Comparison of ENCODE assay signal across 8 mouse cellular contexts in the genomic region with DNA sequence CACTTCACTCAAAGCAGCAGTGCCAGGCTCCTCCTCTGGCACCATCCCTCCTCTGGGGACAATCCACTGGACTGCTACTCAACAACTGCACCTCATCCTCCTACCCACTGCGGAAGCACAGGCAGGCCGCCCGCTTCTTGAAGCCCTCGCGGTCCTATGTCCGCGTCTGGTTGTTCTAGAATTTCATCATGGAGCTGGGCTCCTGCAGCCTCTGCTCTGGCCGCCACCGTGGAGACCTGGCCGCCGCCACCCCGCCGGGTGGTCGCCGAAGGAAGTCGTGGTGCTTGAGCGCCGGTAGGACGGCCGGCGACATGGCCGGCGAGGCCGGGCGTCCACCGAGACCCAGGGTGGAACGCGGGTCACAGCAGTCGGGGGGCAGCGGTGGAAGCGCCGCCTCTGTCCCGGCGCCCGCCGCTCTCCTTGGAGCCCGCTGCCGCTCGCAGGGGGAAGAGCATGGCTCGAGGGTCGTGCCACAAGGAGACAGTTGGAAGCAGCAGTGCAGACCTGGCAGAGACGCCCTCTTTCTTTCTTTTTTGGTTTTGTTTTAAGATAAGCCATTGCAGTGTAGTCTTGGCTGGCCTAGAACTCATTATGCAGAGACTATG. TPM values are rescaled to one million over a fixed set of nuclear protein-coding genes. Genes with fewer than 3 reads are reported as not detected.
DNase-seq lines count a peak whose midpoint lies in the region; ATAC-seq and TF ChIP-seq lines count a peak whose summit lies in the region.

No protein-coding gene starts in this region.

- 90% methylated on average over 40 of the region's 42 CpGs for WGBS in thymus, adult 2 months
- WGBS in heart, postnatal 0 days, result 27% methylated on average over 42 of the region's 42 CpGs
- 64% methylated on average over 42 of the region's 42 CpGs for WGBS in lung, adult 2 months

- H3K27me3 ChIP-seq in thymus, adult 2 months (ENCODE audit: control insufficient read depth, insufficient read depth, low read length), result no peaks in the 10 kb centered on the region
- no peaks in the 10 kb centered on the region for H3K27me3 ChIP-seq in heart, postnatal 0 days (ENCODE audit: control insufficient read depth, insufficient read depth, low read length)

- ATAC-seq in heart, postnatal 0 days (ENCODE audit: insufficient read depth, low read depth), result peak; percentile 75
- ATAC-seq in megakaryocyte progenitor cell, adult 5-6 weeks (replicated peaks; ENCODE audit: poor library complexity), result 0 out of 2 replicates have a peak, but pooled peaks have one; percentile 6
- no peak for ATAC-seq in granulocyte monocyte progenitor cell, adult 5-6 weeks (replicated peaks; ENCODE audit: poor library complexity, severe bottlenecking)

- no peak for TF ChIP-seq CTCF in thymus, adult 2 months (IDR thresholded peaks at IDR 0.05; ENCODE audit: borderline replicate concordance, control insufficient read depth, extremely low read depth, insufficient read depth, low read length, poor library complexity)
- no peak for TF ChIP-seq CTCF in heart, postnatal 0 days (IDR thresholded peaks at IDR 0.05; ENCODE audit: low read depth)
- TF ChIP-seq CTCF in lung, adult 2 months (IDR thresholded peaks at IDR 0.05; ENCODE audit: insufficient read depth, low read length), result no peak

- TF ChIP-seq POLR2A in thymus, adult 2 months (IDR thresholded peaks at IDR 0.05; ENCODE audit: control insufficient read depth, extremely low read depth, insufficient read depth, low read length, poor library complexity), result no peak
- no peak for TF ChIP-seq POLR2A in lung, adult 2 months (IDR thresholded peaks at IDR 0.05; ENCODE audit: borderline replicate concordance, extremely low read depth, low read depth, low read length)

- no peak overlapping the region for H3K27ac ChIP-seq in thymus, adult 2 months (ENCODE audit: control insufficient read depth, insufficient read depth, low read length)
- H3K27ac ChIP-seq in heart, postnatal 0 days (ENCODE audit: low read depth), result 0 out of 2 replicates have a peak overlapping the region, but pooled peaks have one; percentile 7

- no peak for TF ChIP-seq EP300 in heart, postnatal 0 days (IDR thresholded peaks at IDR 0.05; ENCODE audit: low read depth)

- H3K9ac ChIP-seq in heart, postnatal 0 days (replicated peaks; ENCODE audit: low read depth, low read length), result peak overlapping the region; percentile 46

- peak overlapping the region; percentile 14; the same call in 1 of the 2 replicates for H3K4me3 ChIP-seq in thymus, adult 2 months (ENCODE audit: control insufficient read depth, insufficient read depth, low read length)
- peak overlapping the region; percentile 41 for H3K4me3 ChIP-seq in heart, postnatal 0 days (ENCODE audit: low read depth, low read length)
- H3K4me3 ChIP-seq in lung, adult 2 months (replicated peaks; ENCODE audit: extremely low read depth, low read depth, low read length), result no peak overlapping the region

- no peaks in the 10 kb centered on the region for H3K4me1 ChIP-seq in thymus, adult 2 months (replicated peaks; ENCODE audit: control insufficient read depth, insufficient read depth, low read length)
- H3K4me1 ChIP-seq in heart, postnatal 0 days (ENCODE audit: control insufficient read depth, insufficient read depth), result no peaks in the 10 kb centered on the region
- no peaks in the 10 kb centered on the region; the same call in 1 of the 2 replicates for H3K4me1 ChIP-seq in lung, adult 2 months (ENCODE audit: control insufficient read depth, insufficient read depth, low read length)

- peak overlapping the region; percentile 66 for H3K4me2 ChIP-seq in heart, postnatal 0 days (ENCODE audit: low read depth, low read length)

- peak; percentile 76 for DNase-seq in heart, adult 11 months
- no peak for DNase-seq in heart, adult 9 months (ENCODE audit: low spot score in 2 of 2)
- peak; percentile 3 for DNase-seq in thymus, adult 2 months
- no peak for DNase-seq in thymus, postnatal 0 days (ENCODE audit: low spot score)
- DNase-seq in heart, postnatal 0 days (ENCODE audit: low spot score), result peak; percentile 18
- no peak for DNase-seq in lung, adult 2 months

- H3K36me3 ChIP-seq in thymus, adult 2 months (ENCODE audit: control insufficient read depth, insufficient read depth, low read length), result peaks cover 15% of the 10 kb centered on the region
- H3K36me3 ChIP-seq in heart, postnatal 0 days (replicated peaks; ENCODE audit: control insufficient read depth, insufficient read depth, low read length), result peaks cover 36% of the 10 kb centered on the region

- no peaks in the 10 kb centered on the region for H3K9me3 ChIP-seq in heart, postnatal 0 days (replicated peaks; ENCODE audit: control insufficient read depth, low read length)

RNA-seq across cellular contexts. Expression of a gene that starts 34.9 kb away (rescaled TPM):
- 58.0 and 77.2 TPM in 2 replicates for polyA plus RNA-seq in thymus, adult 2 months (2012; rRNA removed)
- 36.3 and 38.5 TPM in 2 replicates for polyA plus RNA-seq in thymus, postnatal 0 days (2015; fragmentation: Nextera tagmentation; extraction: Ambion mirVana)
- 75.6 and 96.8 TPM in 2 replicates for total RNA-seq in heart, postnatal 0 days (2014; rRNA removed; ENCODE audit: low replicate concordance)
- 46.4 and 49.9 TPM in 2 replicates for polyA plus RNA-seq in heart, postnatal 0 days (2015; fragmentation: Nextera tagmentation; extraction: Ambion mirVana)
- 52.7 and 57.8 TPM in 2 replicates for total RNA-seq in megakaryocyte progenitor cell, adult 5-6 weeks (2015)
- 58.0 and 87.0 TPM in 2 replicates for total RNA-seq in megakaryocyte progenitor cell, adult 5-6 weeks (2017)
- total RNA-seq in granulocyte monocyte progenitor cell, adult 5-6 weeks (2014; fragmentation: Nextera tagmentation), result 48.3 and 52.0 TPM in 2 replicates
- 67.8 and 71.6 TPM in 2 replicates for total RNA-seq in granulocyte monocyte progenitor cell, adult 5-6 weeks (2017)
- polyA plus RNA-seq in lung, adult 2 months (2012; rRNA removed), result 60.8 and 84.5 TPM in 2 replicates

RNA-seq across cellular contexts. Expression of a gene that starts 34.9 kb away (rescaled TPM):
- 1.2 and 1.4 TPM in 2 replicates for polyA plus RNA-seq in thymus, adult 2 months (2012; rRNA removed)
- 0.79 and 1.3 TPM in 2 replicates for polyA plus RNA-seq in thymus, postnatal 0 days (2015; fragmentation: Nextera tagmentation; extraction: Ambion mirVana)
- 2.0 and 2.7 TPM in 2 replicates for total RNA-seq in heart, postnatal 0 days (2014; rRNA removed; ENCODE audit: low replicate concordance)
- polyA plus RNA-seq in heart, postnatal 0 days (2015; fragmentation: Nextera tagmentation; extraction: Ambion mirVana), result 1.4 and 2.3 TPM in 2 replicates
- 0.32 and 1.7 TPM in 2 replicates for total RNA-seq in megakaryocyte progenitor cell, adult 5-6 weeks (2015)
- 0.33 and 2.0 TPM in 2 replicates for total RNA-seq in megakaryocyte progenitor cell, adult 5-6 weeks (2017)
- total RNA-seq in granulocyte monocyte progenitor cell, adult 5-6 weeks (2014; fragmentation: Nextera tagmentation), result not detected in 2 replicates
- 0.65 TPM in 1 of 2 replicates, not detected in the other for total RNA-seq in granulocyte monocyte progenitor cell, adult 5-6 weeks (2017)
- polyA plus RNA-seq in lung, adult 2 months (2012; rRNA removed), result 11.5 and 13.0 TPM in 2 replicates

RNA-seq across cellular contexts. Expression of a gene that starts 49.4 kb away (rescaled TPM):
- 80.3 and 86.7 TPM in 2 replicates for polyA plus RNA-seq in thymus, adult 2 months (2012; rRNA removed)
- 150 and 155 TPM in 2 replicates for polyA plus RNA-seq in thymus, postnatal 0 days (2015; fragmentation: Nextera tagmentation; extraction: Ambion mirVana)
- 64.7 and 109 TPM in 2 replicates for total RNA-seq in heart, postnatal 0 days (2014; rRNA removed; ENCODE audit: low replicate concordance)
- 141 and 148 TPM in 2 replicates for polyA plus RNA-seq in heart, postnatal 0 days (2015; fragmentation: Nextera tagmentation; extraction: Ambion mirVana)
- total RNA-seq in megakaryocyte progenitor cell, adult 5-6 weeks (2015), result 97.9 and 123 TPM in 2 replicates
- 65.7 and 68.2 TPM in 2 replicates for total RNA-seq in megakaryocyte progenitor cell, adult 5-6 weeks (2017)
- total RNA-seq in granulocyte monocyte progenitor cell, adult 5-6 weeks (2014; fragmentation: Nextera tagmentation), result 61.4 and 76.5 TPM in 2 replicates
- total RNA-seq in granulocyte monocyte progenitor cell, adult 5-6 weeks (2017), result 51.9 and 56.2 TPM in 2 replicates
- 55.5 and 65.8 TPM in 2 replicates for polyA plus RNA-seq in lung, adult 2 months (2012; rRNA removed)

Comparison
In these comparisons a context has a peak if more than half of its experiments do, and no peak if none do; other contexts are left out.
1. DNase-seq: peak in heart, adult 11 months (single experiment), thymus, adult 2 months (single experiment) and heart, postnatal 0 days (single experiment); none in heart, adult 9 months (0 of 2), thymus, postnatal 0 days (single experiment) and lung, adult 2 months (single experiment).